Mouse (Mus musculus) lung, adult 2 months (tissue): Measurements from ENCODE around the gene Lhb.
"Not testable (repeated sequence)": the region's sequence is repeated elsewhere in the genome, so short reads cannot be mapped to it uniquely, and the experiment has no call there.

Experiments
- CTCF ChIP-seq: fragments of 200-500 bp; IDR thresholded peaks from 2 replicates; pipeline ENCODE4 v1.5.1; 2011; ENCODE audit warnings: mild to moderate bottlenecking, low read length, control low read depth; ENCODE audit not compliant: insufficient read depth
- POLR2A ChIP-seq: fragments of 200-500 bp; IDR thresholded peaks from 2 replicates; pipeline ENCODE4 v1.6.1; 2011; ENCODE audit warnings: low read depth, mild to moderate bottlenecking, control low read depth, low read length, borderline replicate concordance; ENCODE audit errors: extremely low read depth

DNA sequence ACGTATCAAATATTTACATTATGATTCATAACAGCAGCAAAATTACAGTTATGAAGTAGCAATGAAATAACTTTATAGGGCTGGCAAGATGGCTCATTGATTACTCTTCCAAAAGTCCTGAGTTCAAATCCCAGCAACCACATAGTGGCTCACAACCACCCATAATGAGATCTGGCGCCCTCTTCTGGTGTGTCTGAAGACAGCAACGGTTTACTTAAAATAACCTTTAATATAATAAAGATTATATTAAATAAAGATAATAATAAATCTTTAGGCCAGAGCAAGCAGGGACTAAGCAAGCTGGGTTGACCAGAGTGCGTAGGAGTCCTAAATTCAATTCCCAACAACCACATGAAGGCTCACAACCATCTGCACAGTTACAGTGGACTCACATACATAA lies 42.2 kb downstream of the Lhb start:
- TF ChIP-seq CTCF, POLR2A: not testable (repeated sequence)
